Mouse (Mus musculus): ENCODE results near the gene Pagr1a. TPM values are rescaled to one million over a fixed set of nuclear protein-coding genes. Genes with fewer than 3 reads are reported as not detected.

Pagr1a gene
- polyA plus RNA-seq, 1 experiment from 2014 or later = 19.4 TPM

- no peak overlapping the region for H3K4me3 ChIP-seq (replicated peaks; ENCODE audit: low read depth, low read length)
- H3K4me2 ChIP-seq (ENCODE audit: low read length) = no peak overlapping the region
- WGBS = 76% methylated on average over 10 of the region's 10 CpGs
- peaks cover 3% of the 10 kb centered on the region; the same call in 1 of the 2 replicates for H3K36me3 ChIP-seq (ENCODE audit: insufficient read depth, low read length)
- TF ChIP-seq CTCF (IDR thresholded peaks at IDR 0.05; ENCODE audit: low read depth) = no peak
- H3K4me1 ChIP-seq (replicated peaks; ENCODE audit: insufficient read depth, low read length) = no peaks in the 10 kb centered on the region
- H3K27me3 ChIP-seq (ENCODE audit: insufficient read depth, low read length) = no peaks in the 10 kb centered on the region
- DNase-seq (ENCODE audit: low spot score) = no peak
- H3K9me3 ChIP-seq (replicated peaks; ENCODE audit: low read length) = no peaks in the 10 kb centered on the region
- no peak for ATAC-seq (replicated peaks; ENCODE audit: low FRiP score, low read depth)
- no peak overlapping the region for H3K27ac ChIP-seq
- no peak overlapping the region for H3K9ac ChIP-seq (ENCODE audit: low read depth, low read length)
Observed at GRCm38 (mm10) chr7:126999568-126999967, 17.6 kb downstream of the Pagr1a start.

GRCm38 (mm10) chr7:126996449-126996848 lies 20.7 kb downstream of the Pagr1a start:
- ATAC-seq (replicated peaks; ENCODE audit: low FRiP score, low read depth) (no peak), DNase-seq (ENCODE audit: low spot score) (no peak)
- no peak overlapping the region for H3K4me2 ChIP-seq (ENCODE audit: low read length)
- no peaks in the 10 kb centered on the region for H3K4me1 ChIP-seq (replicated peaks; ENCODE audit: insufficient read depth, low read length)
- H3K4me3 ChIP-seq (replicated peaks; ENCODE audit: low read depth, low read length) = no peak overlapping the region
- no peaks in the 10 kb centered on the region for H3K27me3 ChIP-seq (ENCODE audit: insufficient read depth, low read length)
- H3K36me3 ChIP-seq (ENCODE audit: insufficient read depth, low read length) = peaks cover 8% of the 10 kb centered on the region
- H3K9me3 ChIP-seq (replicated peaks; ENCODE audit: low read length) = no peaks in the 10 kb centered on the region
- WGBS = 86% methylated on average over 4 of the region's 4 CpGs
- no peak overlapping the region for H3K27ac ChIP-seq
- H3K9ac ChIP-seq (ENCODE audit: low read depth, low read length) = no peak overlapping the region
- peak; percentile 47; the same call in 1 of the 2 replicates for TF ChIP-seq CTCF (IDR thresholded peaks at IDR 0.05; ENCODE audit: low read depth)

GRCm38 (mm10) chr7:126988816-126989215 lies 28.3 kb downstream of the Pagr1a start:
- no peak for DNase-seq (ENCODE audit: low spot score)
- WGBS = 75% methylated on average over 8 of the region's 8 CpGs

GRCm38 (mm10) chr7:126986319-126986718 lies 30.8 kb downstream of the Pagr1a start:
- WGBS = 41% methylated on average over 9 of the region's 9 CpGs
- peak; percentile 76; the same call in 1 of the 2 replicates for ATAC-seq (replicated peaks; ENCODE audit: low FRiP score, low read depth)
- TF ChIP-seq CTCF (IDR thresholded peaks at IDR 0.05; ENCODE audit: low read depth) = peak; percentile 79

More at GRCm38 (mm10) chr7:126988816-126989215, 28.3 kb downstream of the Pagr1a start:
- Histone ChIP-seq H3K27me3 (ENCODE audit: insufficient read depth, low read length) (no peaks in the 10 kb centered on the region), H3K4me2 (ENCODE audit: low read length) (no peak overlapping the region), H3K4me3 (replicated peaks; ENCODE audit: low read depth, low read length) (no peak overlapping the region), H3K4me1 (replicated peaks; ENCODE audit: insufficient read depth, low read length) (no peaks in the 10 kb centered on the region), H3K36me3 (ENCODE audit: insufficient read depth, low read length) (peaks cover 8% of the 10 kb centered on the region; the same call in 1 of the 2 replicates), H3K9ac (ENCODE audit: low read depth, low read length) (no peak overlapping the region), H3K27ac (no peak overlapping the region), H3K9me3 (replicated peaks; ENCODE audit: low read length) (no peaks in the 10 kb centered on the region)
- TF ChIP-seq CTCF (IDR thresholded peaks at IDR 0.05; ENCODE audit: low read depth) = no peak
- ATAC-seq (replicated peaks; ENCODE audit: low FRiP score, low read depth) = no peak

GRCm38 (mm10) chr7:126984667-126985444 lies 32.3 kb downstream of the Pagr1a start:
- TF ChIP-seq CTCF (IDR thresholded peaks at IDR 0.05; ENCODE audit: low read depth) = no peak
- DNase-seq (ENCODE audit: low spot score) (no peak), ATAC-seq (replicated peaks; ENCODE audit: low FRiP score, low read depth) (no peak)
- Histone ChIP-seq H3K9me3 (replicated peaks; ENCODE audit: low read length) (no peaks in the 10 kb centered on the region), H3K27me3 (ENCODE audit: insufficient read depth, low read length) (no peaks in the 10 kb centered on the region), H3K4me2 (ENCODE audit: low read length) (no peak overlapping the region), H3K4me3 (replicated peaks; ENCODE audit: low read depth, low read length) (no peak overlapping the region), H3K36me3 (ENCODE audit: insufficient read depth, low read length) (peaks cover 6% of the 10 kb centered on the region; the same call in 1 of the 2 replicates), H3K27ac (no peak overlapping the region), H3K9ac (ENCODE audit: low read depth, low read length) (no peak overlapping the region), H3K4me1 (replicated peaks; ENCODE audit: insufficient read depth, low read length) (no peaks in the 10 kb centered on the region)
- WGBS = 29% methylated on average over 10 of the region's 10 CpGs

More at GRCm38 (mm10) chr7:126986319-126986718, 30.8 kb downstream of the Pagr1a start:
- Histone ChIP-seq H3K9ac (ENCODE audit: low read depth, low read length) (no peak overlapping the region), H3K4me2 (ENCODE audit: low read length) (no peak overlapping the region), H3K4me1 (replicated peaks; ENCODE audit: insufficient read depth, low read length) (no peaks in the 10 kb centered on the region), H3K9me3 (replicated peaks; ENCODE audit: low read length) (no peaks in the 10 kb centered on the region), H3K27me3 (ENCODE audit: insufficient read depth, low read length) (no peaks in the 10 kb centered on the region), H3K36me3 (ENCODE audit: insufficient read depth, low read length) (0 out of 2 replicates have a peak, but pooled peaks cover 3% of the 10 kb centered on the region), H3K27ac (no peak overlapping the region), H3K4me3 (replicated peaks; ENCODE audit: low read depth, low read length) (no peak overlapping the region)
- peak; percentile 61 for DNase-seq (ENCODE audit: low spot score)

- no peak for TF ChIP-seq CTCF (IDR thresholded peaks at IDR 0.05; ENCODE audit: low read depth)
- Histone ChIP-seq H3K9ac (ENCODE audit: low read depth, low read length) (no peak overlapping the region), H3K27me3 (ENCODE audit: insufficient read depth, low read length) (no peaks in the 10 kb centered on the region), H3K36me3 (ENCODE audit: insufficient read depth, low read length) (peaks cover 19% of the 10 kb centered on the region), H3K4me1 (replicated peaks; ENCODE audit: insufficient read depth, low read length) (no peaks in the 10 kb centered on the region), H3K4me2 (ENCODE audit: low read length) (no peak overlapping the region), H3K27ac (no peak overlapping the region), H3K4me3 (replicated peaks; ENCODE audit: low read depth, low read length) (no peak overlapping the region), H3K9me3 (replicated peaks; ENCODE audit: low read length) (no peaks in the 10 kb centered on the region)
- DNase-seq (ENCODE audit: low spot score) = no peak
- 64% methylated on average over 7 of the region's 7 CpGs for WGBS
- no peak for ATAC-seq (replicated peaks; ENCODE audit: low FRiP score, low read depth)
Observed at GRCm38 (mm10) chr7:126983113-126983512, 34.0 kb downstream of the Pagr1a start.
